Mouse (Mus musculus) heart, adult 2 months (tissue): ENCODE data around the gene Zfp512. TPM values are rescaled to one million over a fixed set of nuclear protein-coding genes. Genes with fewer than 3 reads are reported as not detected.
"Not testable (repeated sequence)": the region's sequence is repeated elsewhere in the genome, so short reads cannot be mapped to it uniquely, and the experiment has no call there.

Experiments used
- DNase-seq, 2 experiments: peaks; one replicate each; pipeline ENCODE4 v3.0.0; 2021
- H3K27ac ChIP-seq: fragments of 200-600 bp; 2 replicates; pipeline ENCODE4 v1.8.1; 2022
- H3K27me3 ChIP-seq: fragments of 200-500 bp; 2 replicates; pipeline ENCODE4 v1.6.1; 2012; ENCODE audit warnings: mild to moderate bottlenecking, low read length, inconsistent platforms, mixed read lengths; ENCODE audit not compliant: control insufficient read depth, insufficient read depth
- H3K36me3 ChIP-seq: fragments of 200-500 bp; 2 replicates; pipeline ENCODE4 v1.6.1; 2012; ENCODE audit warnings: low read length, inconsistent platforms; ENCODE audit not compliant: control insufficient read depth, insufficient read depth
- H3K4me1 ChIP-seq: fragments of 200-500 bp; 2 replicates; pipeline ENCODE4 v1.6.1; 2011; ENCODE audit warnings: low read length; ENCODE audit not compliant: control insufficient read depth, insufficient read depth
- H3K4me3 ChIP-seq: fragments of 200-600 bp; 2 replicates; pipeline ENCODE4 v1.8.1; 2022
- H3K79me2 ChIP-seq: fragments of 200-500 bp; replicated peaks from 2 replicates; pipeline ENCODE4 v1.6.1; 2012; ENCODE audit warnings: mild to moderate bottlenecking, inconsistent platforms, low read length, moderate library complexity, mixed read lengths; ENCODE audit not compliant: control insufficient read depth, insufficient read depth
- H3K9ac ChIP-seq: fragments of 200-500 bp; 2 replicates; pipeline ENCODE4 v1.6.1; 2012; ENCODE audit warnings: low read depth, mild to moderate bottlenecking, control low read depth, inconsistent platforms, low read length, mixed read lengths
- CTCF ChIP-seq: fragments of 200-600 bp; IDR thresholded peaks from 2 replicates; pipeline ENCODE4 v1.8.1; 2022; ENCODE audit warnings: antibody characterized with exemption, mild to moderate bottlenecking, moderate library complexity
- EP300 ChIP-seq: fragments of 200-500 bp; IDR thresholded peaks from 2 replicates; pipeline ENCODE4 v1.6.1; 2011; ENCODE audit warnings: low read depth, low read length, control low read depth; ENCODE audit not compliant: insufficient read depth
- POLR2A ChIP-seq: fragments of 200-500 bp; IDR thresholded peaks from 2 replicates; pipeline ENCODE4 v1.6.1; 2011; ENCODE audit warnings: mild to moderate bottlenecking, low read depth, low read length, control low read depth; ENCODE audit not compliant: insufficient read depth
- WGBS: fragments of 180-500 bp; shearing (Covaris S2); methylation state at CpG from one replicate; pipeline ENCODE4 v1.1.7; 2018; 5-methylcytosine and 5-hydroxymethylcytosine counted together
- intact Hi-C: fragments of 180-260 bp; cut with DNase I; formaldehyde crosslinking; loops from one replicate; pipeline ENCODE4 v1.15.1; 2025
- polyA plus RNA-seq: library from polyadenylated mRNA; depleted of rRNA; stranded (reverse); fragments of >200 nt; gene quantifications from 2 replicates; pipeline ENCODE4 v1.2.3, GENCODE M21; 2012; rRNA removed
- total RNA-seq, 2 experiments: library from RNA; stranded (reverse); gene quantifications; 2 replicates each; pipeline ENCODE4 v1.2.3; 2021

Gene Zfp512
- total and polyA plus RNA-seq, 3 experiments: 12.7 to 25.1 (median 23.7) TPM

GRCm38 (mm10) chr5:31527117-31527680 is 75.0 kb downstream of the Zfp512 start:
- Histone ChIP-seq H3K4me1 (peaks cover 1% of the 10 kb centered on the region; the same call in 1 of the 2 replicates), H3K27ac (peak overlapping the region; percentile 87), H3K27me3 (no peaks in the 10 kb centered on the region), H3K79me2 (peaks cover 3% of the 10 kb centered on the region), H3K4me3 (peak overlapping the region; percentile 100), H3K36me3 (peaks cover 6% of the 10 kb centered on the region), H3K9ac (peak overlapping the region; percentile 75)
- DNase-seq: no peak
- 2% methylated on average over 40 of the region's 40 CpGs for WGBS
- TF ChIP-seq EP300: no peak
- no peak for TF ChIP-seq POLR2A
- TF ChIP-seq CTCF: no peak
- intact Hi-C loops: loop anchor here (2.0 kb wide), 1 partner anchor 32 kb away; the partner anchor contains the start of gene Gpn1

GRCm38 (mm10) chr5:31527707-31528106 is 75.5 kb downstream of the Zfp512 start, which contains the start of gene Supt7l:
TSS of gene Supt7l (minus strand) at chr5:31527807.
- H3K27me3 ChIP-seq, DNase-seq, H3K79me2 ChIP-seq, H3K4me1 ChIP-seq, H3K36me3 ChIP-seq: not testable (repeated sequence)
- peak within 1 kb of the TSS; percentile 100 for H3K4me3 ChIP-seq
- intact Hi-C loops: loop anchor here (2.0 kb wide), 1 partner anchor 33 kb away; the partner anchor contains the start of gene Gpn1
- peak within 1 kb of the TSS; percentile 87 for H3K27ac ChIP-seq
- H3K9ac ChIP-seq: peak within 1 kb of the TSS; percentile 75
- WGBS: 75% methylated on average over 11 of the region's 11 CpGs

GRCm38 (mm10) chr5:31528560-31528959 is 76.3 kb downstream of the Zfp512 start:
- intact Hi-C loops: no loop called here
- H3K27me3 ChIP-seq: no peaks in the 10 kb centered on the region
- no peak for DNase-seq
- no peak overlapping the region for H3K27ac ChIP-seq
- 40% methylated on average over 2 of the region's 2 CpGs for WGBS
- H3K9ac ChIP-seq: no peak overlapping the region
- H3K4me1 ChIP-seq: peaks cover 1% of the 10 kb centered on the region; the same call in 1 of the 2 replicates
- no peak overlapping the region for H3K4me3 ChIP-seq
- H3K36me3 ChIP-seq: peaks cover 7% of the 10 kb centered on the region
- peaks cover 3% of the 10 kb centered on the region for H3K79me2 ChIP-seq
- TF ChIP-seq EP300 (no peak), CTCF (no peak), POLR2A (no peak)

Other genes with a start within 250 kb of the Zfp512 start
- gene Ppm1g, start 231.7 kb upstream of the Zfp512 start, total RNA-seq: 10 to 100 TPM; 51.1 to 60.8 TPM
- 26.6 and 35.1 TPM in 2 replicates for gene Ppm1g, start 231.7 kb upstream of the Zfp512 start, polyA plus RNA-seq
- 10 to 100 TPM; 75.9 to 80.3 TPM for gene Nrbp1, start 211.6 kb upstream of the Zfp512 start, total RNA-seq
- 151 and 165 TPM in 2 replicates for gene Nrbp1, start 211.6 kb upstream of the Zfp512 start, polyA plus RNA-seq
- not detected for gene Gm9970, start 211.2 kb upstream of the Zfp512 start, total RNA-seq
- 0.31 TPM in 1 of 2 replicates, not detected in the other for gene Gm9970, start 211.2 kb upstream of the Zfp512 start, polyA plus RNA-seq
- 1 to 10 TPM; 1.2 to 1.5 TPM for gene Krtcap3, start 200.7 kb upstream of the Zfp512 start, total RNA-seq
- 6.4 and 7.2 TPM in 2 replicates for gene Krtcap3, start 200.7 kb upstream of the Zfp512 start, polyA plus RNA-seq
- gene Ift172, start 161.3 kb upstream of the Zfp512 start, total RNA-seq: 10 to 100 TPM; 37.2 to 42.9 TPM
- 28.0 and 30.2 TPM in 2 replicates for gene Ift172, start 161.3 kb upstream of the Zfp512 start, polyA plus RNA-seq
- gene Fndc4, start 156.4 kb upstream of the Zfp512 start, total RNA-seq: 1 to 10 TPM; 2.7 to 3.8 TPM
- 7.3 and 9.5 TPM in 2 replicates for gene Fndc4, start 156.4 kb upstream of the Zfp512 start, polyA plus RNA-seq
- not detected for gene Gckr, start 155.0 kb upstream of the Zfp512 start, total RNA-seq
- gene Gckr, start 155.0 kb upstream of the Zfp512 start, polyA plus RNA-seq: 0.32 TPM in 1 of 2 replicates, not detected in the other
- not detected for gene 4930548H24Rik, start 33.3 kb downstream of the Zfp512 start, total RNA-seq
- gene 4930548H24Rik, start 33.3 kb downstream of the Zfp512 start, polyA plus RNA-seq: not detected in 2 replicates
- gene Gpn1, start 42.3 kb downstream of the Zfp512 start, total RNA-seq: 10 to 100 TPM; 23.1 TPM
- 12.9 and 15.3 TPM in 2 replicates for gene Gpn1, start 42.3 kb downstream of the Zfp512 start, polyA plus RNA-seq
- 10 to 100 TPM; 20.8 to 22.6 TPM for gene Slc4a1ap, start 74.6 kb downstream of the Zfp512 start, total RNA-seq
- 7.5 and 13.1 TPM in 2 replicates for gene Slc4a1ap, start 74.6 kb downstream of the Zfp512 start, polyA plus RNA-seq
- gene Supt7l, start 75.4 kb downstream of the Zfp512 start, total RNA-seq: 10 to 100 TPM; 13.3 to 14.6 TPM
- gene Supt7l, start 75.4 kb downstream of the Zfp512 start, polyA plus RNA-seq: 11.2 and 14.4 TPM in 2 replicates
- gene Mrpl33, start 144.5 kb downstream of the Zfp512 start, total RNA-seq: 100 to 1,000 TPM; 281 to 332 TPM
- gene Mrpl33, start 144.5 kb downstream of the Zfp512 start, polyA plus RNA-seq: 47.7 and 66.6 TPM in 2 replicates
- gene Rbks, start 245.2 kb downstream of the Zfp512 start, total RNA-seq: 1 to 10 TPM; 4.3 to 4.4 TPM
- 2.3 and 2.7 TPM in 2 replicates for gene Rbks, start 245.2 kb downstream of the Zfp512 start, polyA plus RNA-seq
- gene Babam2, start 245.3 kb downstream of the Zfp512 start, total RNA-seq: 10 to 100 TPM; 28.4 to 32.9 TPM
- 25.2 and 34.4 TPM in 2 replicates for gene Babam2, start 245.3 kb downstream of the Zfp512 start, polyA plus RNA-seq